Mouse (Mus musculus) hindbrain, embryonic 11.5 days (tissue): ENCODE results near the gene Kpna4. TPM values are rescaled to one million over a fixed set of nuclear protein-coding genes. Genes with fewer than 3 reads are reported as not detected.

Source experiments
- ATAC-seq: fragments of 200-750 bp; cut with Nextera tagmentation; 2 replicates; pipeline ENCODE4 v1.8.0; 2017; ENCODE audit warnings: mild to moderate bottlenecking, moderate TSS enrichment, moderate library complexity; ENCODE audit not compliant: low FRiP score
- DNase-seq: peaks from one replicate; pipeline ENCODE4 v3.0.0-alpha.2; 2015; ENCODE audit warnings: low spot score
- H3K27ac ChIP-seq: fragments of 300-500 bp; sonication (generic); 2 replicates; pipeline ENCODE4 v1.5.1; 2014; ENCODE audit warnings: mild to moderate bottlenecking, low read depth, low read length
- H3K27me3 ChIP-seq: fragments of 300-500 bp; sonication (generic); 2 replicates; pipeline ENCODE4 v1.6.1; 2014; ENCODE audit warnings: mild to moderate bottlenecking, low read length, moderate library complexity, mixed read lengths; ENCODE audit not compliant: control insufficient read depth, insufficient read depth
- H3K36me3 ChIP-seq: fragments of 300-500 bp; sonication (generic); 2 replicates; pipeline ENCODE4 v1.6.1; 2014; ENCODE audit warnings: mild to moderate bottlenecking, low read length, moderate library complexity, mixed read lengths; ENCODE audit not compliant: control insufficient read depth, insufficient read depth
- H3K4me1 ChIP-seq: fragments of 300-500 bp; sonication (generic); replicated peaks from 2 replicates; pipeline ENCODE4 v1.6.1; 2014; ENCODE audit warnings: low read length, mixed read lengths; ENCODE audit not compliant: control insufficient read depth, insufficient read depth
- H3K4me2 ChIP-seq: fragments of 300-500 bp; sonication (generic); replicated peaks from 2 replicates; pipeline ENCODE4 v1.6.1; 2014; ENCODE audit warnings: mild to moderate bottlenecking, low read depth, low read length
- H3K4me3 ChIP-seq: fragments of 300-500 bp; sonication (generic); 2 replicates; pipeline ENCODE4 v1.5.1; 2014; ENCODE audit warnings: low read depth, low read length
- H3K9ac ChIP-seq: fragments of 300-500 bp; sonication (generic); 2 replicates; pipeline ENCODE4 v1.6.1; 2014; ENCODE audit warnings: low read depth, low read length
- H3K9me3 ChIP-seq: fragments of 300-500 bp; sonication (generic); 2 replicates; pipeline ENCODE4 v1.6.1; 2016; ENCODE audit warnings: low read length; ENCODE audit not compliant: control insufficient read depth
- WGBS: fragments of 180-500 bp; shearing (Covaris S2); extraction: QIAGEN DNeasy Blood & Tissue Kit; methylation state at CpG from one replicate; pipeline ENCODE4 v1.1.7; 2014; 5-methylcytosine and 5-hydroxymethylcytosine counted together
- polyA plus RNA-seq: library from polyadenylated mRNA; unstranded; fragments of >200 nt; fragmentation: Nextera tagmentation; extraction: Ambion mirVana; gene quantifications from 2 replicates; pipeline ENCODE4 v1.2.1, GENCODE M21; 2014

Kpna4 gene
- 42.8 and 45.9 TPM in 2 replicates for polyA plus RNA-seq

GRCm38 (mm10) chr3:69126509-69127345 is at the start of gene Kpna4:
Kpna4 (minus strand) TSS chr3:69127113.
- WGBS = under 1% methylated on average over 51 of the region's 107 CpGs
- DNase-seq (peak; percentile 97), ATAC-seq (peak; percentile 99)
- no peaks in the 10 kb centered on the region for H3K36me3 ChIP-seq
- H3K9ac ChIP-seq = peak within 1 kb of the TSS; percentile 93
- peak within 1 kb of the TSS; percentile 67 for H3K4me2 ChIP-seq
- H3K9me3 ChIP-seq = no peaks in the 10 kb centered on the region
- H3K4me1 ChIP-seq = no peaks in the 10 kb centered on the region
- H3K27ac ChIP-seq = peak within 1 kb of the TSS; percentile 95
- peak within 1 kb of the TSS; percentile 92 for H3K4me3 ChIP-seq
- H3K27me3 ChIP-seq = no peaks in the 10 kb centered on the region

DNA sequence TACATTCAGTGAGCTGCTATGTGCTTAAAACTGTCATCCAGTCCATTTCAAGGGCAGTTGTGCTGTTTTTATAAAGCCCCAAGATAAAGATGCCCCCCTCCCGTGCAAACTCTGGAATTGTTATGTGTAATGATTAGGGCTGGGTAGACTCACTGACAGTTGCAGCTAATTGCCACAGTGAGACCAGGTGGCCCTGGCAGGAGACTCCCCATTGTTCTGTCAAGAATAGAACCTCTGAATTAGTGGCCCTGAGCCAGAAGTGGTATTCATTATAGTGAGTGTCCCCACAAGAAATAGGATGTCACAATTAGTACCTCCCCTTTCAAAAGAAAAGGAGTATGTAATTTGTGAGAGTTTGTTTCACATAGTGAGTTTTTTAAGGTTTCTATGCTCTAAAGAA is 48.3 kb upstream of the Kpna4 start:
- no peak overlapping the region for H3K27ac ChIP-seq
- no peaks in the 10 kb centered on the region for H3K36me3 ChIP-seq
- WGBS = 35% methylated on average over 1 of the region's 1 CpGs
- H3K4me2 ChIP-seq = no peak overlapping the region
- DNase-seq (no peak), ATAC-seq (no peak)
- H3K4me1 ChIP-seq = no peaks in the 10 kb centered on the region
- no peaks in the 10 kb centered on the region for H3K9me3 ChIP-seq
- H3K27me3 ChIP-seq = no peaks in the 10 kb centered on the region
- no peak overlapping the region for H3K4me3 ChIP-seq
- no peak overlapping the region for H3K9ac ChIP-seq

- H3K9me3 ChIP-seq = no peaks in the 10 kb centered on the region
- DNase-seq = no peak
- no peak overlapping the region for H3K4me2 ChIP-seq
- ATAC-seq = no peak
- 82% methylated on average over 4 of the region's 4 CpGs for WGBS
- no peak overlapping the region for H3K4me3 ChIP-seq
- no peaks in the 10 kb centered on the region for H3K36me3 ChIP-seq
- no peak overlapping the region for H3K27ac ChIP-seq
- H3K4me1 ChIP-seq = no peaks in the 10 kb centered on the region
- no peak overlapping the region for H3K9ac ChIP-seq
- H3K27me3 ChIP-seq = no peaks in the 10 kb centered on the region
These were observed 44.2 kb upstream of the Kpna4 start for GRCm38 (mm10) chr3:69171123-69171522.

DNA sequence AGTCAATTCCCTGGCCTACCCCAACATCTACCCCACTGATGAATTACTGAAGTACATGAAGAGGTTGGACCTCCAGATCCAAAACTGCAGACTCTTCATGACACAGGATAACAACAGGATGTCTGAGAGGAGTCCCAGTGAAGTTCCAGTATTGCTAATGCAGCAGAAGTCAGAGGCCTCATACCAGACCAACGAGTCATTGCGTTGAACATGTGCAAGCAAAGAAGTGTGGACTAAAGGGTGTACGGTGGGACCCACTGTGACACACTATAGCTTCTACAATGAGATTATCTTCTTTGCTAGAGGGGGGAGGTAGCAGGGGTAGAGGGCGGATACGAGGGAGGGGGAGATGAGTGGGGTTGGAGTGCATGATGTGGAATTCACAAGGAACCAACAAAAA is 42.9 kb upstream of the Kpna4 start:
- DNase-seq (no peak), ATAC-seq (no peak)
- WGBS = 95% methylated on average over 5 of the region's 5 CpGs
- Histone ChIP-seq H3K4me3 (no peak overlapping the region), H3K9ac (no peak overlapping the region), H3K27me3 (no peaks in the 10 kb centered on the region), H3K9me3 (no peaks in the 10 kb centered on the region), H3K27ac (no peak overlapping the region), H3K36me3 (no peaks in the 10 kb centered on the region), H3K4me1 (no peaks in the 10 kb centered on the region), H3K4me2 (no peak overlapping the region)

- H3K27ac ChIP-seq = no peak overlapping the region
- H3K36me3 ChIP-seq = no peaks in the 10 kb centered on the region
- WGBS = 86% methylated on average over 9 of the region's 9 CpGs
- H3K4me1 ChIP-seq = no peaks in the 10 kb centered on the region
- H3K4me2 ChIP-seq = no peak overlapping the region
- H3K9me3 ChIP-seq = no peaks in the 10 kb centered on the region
- DNase-seq (no peak), ATAC-seq (no peak)
- no peaks in the 10 kb centered on the region for H3K27me3 ChIP-seq
- H3K9ac ChIP-seq = no peak overlapping the region
- H3K4me3 ChIP-seq = no peak overlapping the region
These were observed 41.8 kb upstream of the Kpna4 start for GRCm38 (mm10) chr3:69168724-69169123.

- no peak for ATAC-seq
- 82% methylated on average over 6 of the region's 6 CpGs for WGBS
- no peak for DNase-seq
These were observed 36.1 kb upstream of the Kpna4 start for GRCm38 (mm10) chr3:69163057-69163456.

GRCm38 (mm10) chr3:69160429-69160828 is 33.5 kb upstream of the Kpna4 start:
- H3K36me3 ChIP-seq = no peaks in the 10 kb centered on the region
- no peaks in the 10 kb centered on the region for H3K4me1 ChIP-seq
- H3K4me2 ChIP-seq = no peak overlapping the region
- H3K27ac ChIP-seq = no peak overlapping the region
- DNase-seq (no peak), ATAC-seq (no peak)
- no peaks in the 10 kb centered on the region for H3K27me3 ChIP-seq
- H3K9ac ChIP-seq = no peak overlapping the region
- WGBS = 94% methylated on average over 1 of the region's 1 CpGs
- H3K4me3 ChIP-seq = no peak overlapping the region
- H3K9me3 ChIP-seq = no peaks in the 10 kb centered on the region

More at GRCm38 (mm10) chr3:69163057-69163456, 36.1 kb upstream of the Kpna4 start:
- no peaks in the 10 kb centered on the region for H3K36me3 ChIP-seq
- no peaks in the 10 kb centered on the region for H3K27me3 ChIP-seq
- H3K9me3 ChIP-seq = no peaks in the 10 kb centered on the region
- H3K4me1 ChIP-seq = no peaks in the 10 kb centered on the region
- no peak overlapping the region for H3K9ac ChIP-seq
- H3K4me3 ChIP-seq = no peak overlapping the region
- H3K27ac ChIP-seq = no peak overlapping the region
- H3K4me2 ChIP-seq = no peak overlapping the region

DNA sequence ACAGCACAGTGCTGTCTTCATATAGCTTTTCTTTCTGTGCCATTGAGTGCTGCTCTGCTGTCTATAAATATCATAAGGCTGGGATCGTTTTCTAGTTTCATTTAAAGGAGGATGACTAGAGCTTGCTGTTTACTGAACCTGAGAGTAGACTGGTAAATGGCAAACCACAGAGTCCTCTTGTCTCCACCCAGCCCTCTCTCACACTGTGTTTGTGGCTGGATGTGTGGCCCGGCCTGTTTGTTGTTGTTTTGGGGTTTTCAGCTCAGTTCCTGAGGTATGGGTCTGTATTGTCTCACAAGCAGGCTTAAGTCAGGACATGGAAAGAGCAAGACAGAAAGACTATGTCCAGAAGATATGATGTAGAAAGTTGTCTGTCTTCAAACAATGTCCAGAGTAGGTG is 32.6 kb upstream of the Kpna4 start:
- Histone ChIP-seq H3K4me1 (no peaks in the 10 kb centered on the region), H3K4me3 (no peak overlapping the region)
- WGBS = 81% methylated on average over 2 of the region's 2 CpGs

DNA sequence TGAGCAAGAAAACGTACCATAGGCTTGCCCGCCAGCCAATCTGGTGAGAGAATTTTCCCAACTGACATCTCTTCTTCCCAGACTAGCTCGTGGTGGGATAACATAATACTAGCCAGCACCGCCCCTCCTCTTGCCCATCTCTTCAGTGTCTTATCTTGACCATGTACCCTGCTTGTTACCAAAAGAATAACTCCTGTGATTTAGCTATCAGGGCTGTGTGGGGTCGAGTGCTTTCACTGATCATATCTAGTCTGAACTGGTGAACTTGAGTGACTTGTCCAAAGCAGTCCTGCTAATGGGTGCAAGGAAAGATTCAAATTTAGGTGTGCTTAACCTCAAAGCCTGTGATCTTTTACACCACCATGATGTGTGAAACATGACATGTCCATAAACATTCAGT is 31.0 kb upstream of the Kpna4 start:
- no peaks in the 10 kb centered on the region for H3K4me1 ChIP-seq
- H3K9ac ChIP-seq = no peak overlapping the region
- H3K27me3 ChIP-seq = no peaks in the 10 kb centered on the region
- no peak for DNase-seq
- H3K4me2 ChIP-seq = no peak overlapping the region
- no peak overlapping the region for H3K27ac ChIP-seq
- 81% methylated on average over 5 of the region's 5 CpGs for WGBS
- H3K4me3 ChIP-seq = no peak overlapping the region
- no peaks in the 10 kb centered on the region for H3K9me3 ChIP-seq
- H3K36me3 ChIP-seq = no peaks in the 10 kb centered on the region
- ATAC-seq = no peak

More for the DNA sequence above, 32.6 kb upstream of the Kpna4 start:
- Histone ChIP-seq H3K9ac (no peak overlapping the region), H3K27me3 (no peaks in the 10 kb centered on the region), H3K27ac (no peak overlapping the region), H3K9me3 (no peaks in the 10 kb centered on the region), H3K4me2 (no peak overlapping the region), H3K36me3 (no peaks in the 10 kb centered on the region)
- ATAC-seq (no peak), DNase-seq (no peak)
